Mouse (Mus musculus): ENCODE results near the gene Cdk15.

DNA sequence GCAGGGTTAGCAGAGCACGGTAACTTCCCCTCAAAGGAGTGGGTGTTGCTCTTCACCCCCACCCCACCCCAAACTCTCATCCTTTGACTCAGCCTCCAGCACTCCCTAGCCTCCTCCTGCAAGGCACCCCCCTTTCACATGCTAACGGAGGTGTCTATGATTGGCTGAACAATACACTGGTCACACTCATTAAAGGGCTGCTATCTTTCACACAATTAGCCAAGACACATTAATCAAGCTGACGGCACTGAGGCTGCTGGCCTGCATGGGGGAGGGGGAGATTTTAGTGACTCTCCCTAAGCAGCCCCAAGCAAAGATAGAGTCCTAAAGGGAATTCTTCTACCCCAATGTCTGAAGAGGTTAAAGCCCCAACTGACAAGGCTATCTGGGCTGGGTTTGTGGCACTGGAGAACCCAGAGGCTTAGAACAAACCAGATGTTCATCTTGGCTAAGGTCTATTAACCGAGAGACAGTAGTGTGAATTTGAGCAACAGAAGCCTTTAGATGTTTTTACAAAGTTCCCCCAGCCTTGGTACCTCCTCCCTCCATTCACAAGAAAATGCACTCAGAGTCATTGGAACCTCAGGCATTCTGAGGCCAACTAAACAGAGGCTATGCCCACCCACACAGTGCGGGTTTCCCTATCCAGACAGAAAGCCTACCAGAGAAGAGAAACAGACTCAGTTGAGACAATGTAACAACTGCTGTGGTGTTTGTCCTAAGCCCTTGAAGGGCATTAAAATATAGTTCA, 58.5 kb downstream of the Cdk15 start:
- TF ChIP-seq POLR2A (IDR thresholded peaks at IDR 0.05; ENCODE audit: insufficient read depth, low read length) (no peak), CTCF (IDR thresholded peaks at IDR 0.05; ENCODE audit: low read depth, low read length) (no peak), EP300 (IDR thresholded peaks at IDR 0.05; ENCODE audit: insufficient read depth, low read depth, low read length) (0 out of 2 replicates have a peak, but pooled peaks have one; percentile 19)
